Mouse (Mus musculus) left cerebral cortex, postnatal 10 days (tissue): Measurements from ENCODE around the gene Rnf11. TPM values are rescaled to one million over a fixed set of nuclear protein-coding genes. Genes with fewer than 3 reads are reported as not detected.

Source experiments
- total RNA-seq, 2 experiments: library from RNA; stranded (reverse); gene quantifications; 2 replicates each; pipeline ENCODE4 v1.2.3; 2021

The Rnf11 gene
- total RNA-seq, 2 experiments from 2014 or later = 188 to 189 TPM

Other genes with a start within 250 kb of the Rnf11 start
- gene Eps15, start 204.5 kb downstream of the Rnf11 start, total RNA-seq = 100 to 1,000 TPM; 176 to 177 TPM
- 1 to 10 TPM; 1.2 TPM for gene Ttc39a, start 78.1 kb downstream of the Rnf11 start, total RNA-seq
- gene 4930522H14Rik, start 46.6 kb upstream of the Rnf11 start, total RNA-seq = not detected
- 1 to 10 TPM; 5.3 to 5.9 TPM for gene Cdkn2c, start 182.5 kb upstream of the Rnf11 start, total RNA-seq
- 10 to 100 TPM; 31.8 to 34.3 TPM for gene Faf1, start 191.9 kb upstream of the Rnf11 start, total RNA-seq